Comparison of ENCODE assay signal across 22 mouse cellular contexts in the genomic region with DNA sequence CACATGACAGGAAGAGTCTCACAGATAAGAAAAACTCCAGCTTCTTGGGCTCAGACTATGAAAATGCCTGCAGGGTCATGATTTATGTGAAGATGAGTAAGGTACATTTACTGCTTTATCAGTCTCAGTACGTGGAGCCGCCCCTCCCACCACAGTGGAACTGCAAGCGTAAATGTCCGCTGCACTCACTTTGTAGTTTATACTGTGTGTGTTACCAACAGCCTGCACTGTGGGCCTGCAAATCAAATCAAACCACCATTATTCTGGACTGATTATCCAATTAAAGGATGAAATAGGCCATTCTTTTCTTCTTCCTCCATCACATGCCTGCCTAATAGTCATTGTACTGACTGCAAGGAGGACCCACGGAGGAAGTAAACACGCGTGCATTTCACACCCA.
A peak's percentile ranks its signal among the peaks of the same experiment; 100 is the strongest.
DNase-seq lines count a peak whose midpoint lies in the region; ATAC-seq and TF ChIP-seq lines count a peak whose summit lies in the region.
"Had no signal": no experiment of that assay in that cellular context is flagged by ENCODE, and none has a peak within 500 bp of the region (broad histone marks: within the 10 kb centered on the region; RNA-seq: fewer than 3 reads in every experiment).

No protein-coding gene starts in this region.

- ATAC-seq in hindbrain, postnatal 0 days = peak; percentile 38; the same call in 1 of the 2 replicates
- ATAC-seq in hindbrain, embryonic 12.5 days (ENCODE audit: low FRiP score) = no peak
- ATAC-seq in neural tube, embryonic 13.5 days (ENCODE audit: low read depth) = peak; percentile 36; the same call in 1 of the 2 replicates
- ATAC-seq in neural tube, embryonic 15.5 days (ENCODE audit: low FRiP score) = peak; percentile 59
- ATAC-seq: activated CD4-positive, CD25-positive, alpha-beta regulatory T cell, adult 4 months; forebrain, embryonic 13.5 days; forebrain, embryonic 15.5 days; Patski had no signal

- no peaks in the 10 kb centered on the region for H3K36me3 ChIP-seq in hindbrain, postnatal 0 days (ENCODE audit: insufficient read depth, low read length)
- H3K36me3 ChIP-seq in hindbrain, embryonic 12.5 days = no peaks in the 10 kb centered on the region
- H3K36me3 ChIP-seq in neural tube, embryonic 13.5 days = no peaks in the 10 kb centered on the region
- H3K36me3 ChIP-seq in neural tube, embryonic 15.5 days = no peaks in the 10 kb centered on the region
- H3K36me3 ChIP-seq: embryonic facial prominence, embryonic 10.5 days; embryonic facial prominence, embryonic 12.5 days; forebrain, embryonic 15.5 days had no signal

- H3K9me3 ChIP-seq in hindbrain, postnatal 0 days (ENCODE audit: low read length) = no peaks in the 10 kb centered on the region
- H3K9me3 ChIP-seq in hindbrain, embryonic 12.5 days (replicated peaks) = no peaks in the 10 kb centered on the region
- H3K9me3 ChIP-seq in neural tube, embryonic 13.5 days = no peaks in the 10 kb centered on the region
- H3K9me3 ChIP-seq in neural tube, embryonic 15.5 days (replicated peaks) = no peaks in the 10 kb centered on the region
- H3K9me3 ChIP-seq: embryonic facial prominence, embryonic 10.5 days; embryonic facial prominence, embryonic 12.5 days; forebrain, embryonic 15.5 days had no signal

- no peaks in the 10 kb centered on the region for H3K27me3 ChIP-seq in hindbrain, postnatal 0 days (ENCODE audit: insufficient read depth, low read length)
- H3K27me3 ChIP-seq in hindbrain, embryonic 12.5 days = no peaks in the 10 kb centered on the region
- no peaks in the 10 kb centered on the region for H3K27me3 ChIP-seq in neural tube, embryonic 13.5 days
- no peaks in the 10 kb centered on the region for H3K27me3 ChIP-seq in neural tube, embryonic 15.5 days (replicated peaks)
- H3K27me3 ChIP-seq: embryonic facial prominence, embryonic 12.5 days; forebrain, embryonic 15.5 days had no signal

- peak; percentile 21 for DNase-seq in hindbrain, postnatal 0 days (ENCODE audit: low spot score)
- no peak for DNase-seq in neural tube, embryonic 10.5 days (ENCODE audit: extremely low spot score, low spot score)
- peak; percentile 59 for DNase-seq in retina, postnatal 1 day
- no peak for DNase-seq in heart, postnatal 36 days
- DNase-seq in kidney, postnatal 25 days = no peak
- DNase-seq: adrenal gland, adult 8-10 months; adrenal gland, postnatal 14 days; cerebellum, adult 11 months; cerebellum, adult 18-20 months; cerebellum, adult 8-10 months; cerebellum, adult 9-11 months; cerebellum, postnatal 14 days; forebrain, postnatal 0 days had no signal

- 46% methylated on average over 7 of the region's 7 CpGs for WGBS in hindbrain, postnatal 0 days
- 71% methylated on average over 7 of the region's 7 CpGs for WGBS in hindbrain, embryonic 12.5 days
- 36% methylated on average over 7 of the region's 7 CpGs for WGBS in neural tube, embryonic 13.5 days
- WGBS in neural tube, embryonic 15.5 days = 29% methylated on average over 7 of the region's 7 CpGs

- intact Hi-C loops in heart, postnatal 36 days (cut with DNase I) = no loop called here

- no peak overlapping the region for H3K27ac ChIP-seq in hindbrain, postnatal 0 days
- H3K27ac ChIP-seq in hindbrain, embryonic 12.5 days = no peak overlapping the region
- 0 out of 2 replicates have a peak overlapping the region, but pooled peaks have one; percentile 13 for H3K27ac ChIP-seq in neural tube, embryonic 13.5 days (replicated peaks)
- H3K27ac ChIP-seq in neural tube, embryonic 15.5 days (replicated peaks) = 0 out of 2 replicates have a peak overlapping the region, but pooled peaks have one; percentile 18
- H3K27ac ChIP-seq: embryonic facial prominence, embryonic 10.5 days; embryonic facial prominence, embryonic 12.5 days; forebrain, embryonic 13.5 days; forebrain, embryonic 15.5 days had no signal

- no peak for TF ChIP-seq CTCF in hindbrain, postnatal 0 days (IDR thresholded peaks at IDR 0.05; ENCODE audit: low read depth)

- no peak overlapping the region for H3K4me3 ChIP-seq in hindbrain, postnatal 0 days (ENCODE audit: low read length)
- H3K4me3 ChIP-seq in hindbrain, embryonic 12.5 days = no peak overlapping the region
- H3K4me3 ChIP-seq in neural tube, embryonic 13.5 days = no peak overlapping the region
- no peak overlapping the region for H3K4me3 ChIP-seq in neural tube, embryonic 15.5 days (replicated peaks)
- H3K4me3 ChIP-seq: embryonic facial prominence, embryonic 10.5 days; embryonic facial prominence, embryonic 12.5 days; forebrain, embryonic 13.5 days; forebrain, embryonic 15.5 days had no signal

- H3K4me1 ChIP-seq in hindbrain, postnatal 0 days (ENCODE audit: insufficient read depth, low read length) = no peaks in the 10 kb centered on the region
- H3K4me1 ChIP-seq in hindbrain, embryonic 12.5 days = peaks cover 5% of the 10 kb centered on the region; the same call in 1 of the 2 replicates
- peaks cover 20% of the 10 kb centered on the region for H3K4me1 ChIP-seq in neural tube, embryonic 13.5 days (replicated peaks)
- H3K4me1 ChIP-seq in neural tube, embryonic 15.5 days = peaks cover 12% of the 10 kb centered on the region
- H3K4me1 ChIP-seq: embryonic facial prominence, embryonic 10.5 days; embryonic facial prominence, embryonic 12.5 days had no signal

- no peak overlapping the region for H3K4me2 ChIP-seq in hindbrain, postnatal 0 days (ENCODE audit: low read depth, low read length)
- no peak overlapping the region for H3K4me2 ChIP-seq in hindbrain, embryonic 12.5 days (replicated peaks)
- no peak overlapping the region for H3K4me2 ChIP-seq in neural tube, embryonic 13.5 days
- H3K4me2 ChIP-seq in neural tube, embryonic 15.5 days = no peak overlapping the region
- H3K4me2 ChIP-seq: embryonic facial prominence, embryonic 12.5 days; forebrain, embryonic 13.5 days; forebrain, embryonic 15.5 days had no signal

- H3K9ac ChIP-seq in hindbrain, postnatal 0 days (replicated peaks; ENCODE audit: low read length) = no peak overlapping the region
- no peak overlapping the region for H3K9ac ChIP-seq in hindbrain, embryonic 12.5 days
- H3K9ac ChIP-seq in neural tube, embryonic 13.5 days = 0 out of 2 replicates have a peak overlapping the region, but pooled peaks have one; percentile 17
- no peak overlapping the region for H3K9ac ChIP-seq in neural tube, embryonic 15.5 days (replicated peaks)
- H3K9ac ChIP-seq: embryonic facial prominence, embryonic 12.5 days; forebrain, embryonic 13.5 days; forebrain, embryonic 15.5 days; forebrain, postnatal 0 days had no signal

Comparison
In these comparisons a context has a peak if more than half of its experiments do, and no peak if none do; other contexts are left out.
1. DNase-seq: peak in hindbrain, postnatal 0 days (single experiment) and retina, postnatal 1 day (single experiment); none in neural tube, embryonic 10.5 days (single experiment), heart, postnatal 36 days (0 of 2) and kidney, postnatal 25 days (0 of 2).
2. H3K27ac ChIP-seq: peak in neural tube, embryonic 13.5 days (single experiment) and neural tube, embryonic 15.5 days (single experiment); none in hindbrain, postnatal 0 days (single experiment) and hindbrain, embryonic 12.5 days (single experiment).